Mouse (Mus musculus) layer of hippocampus, adult 2 months (tissue): ENCODE measurements around the gene Strn4. TPM values are rescaled to one million over a fixed set of nuclear protein-coding genes. Genes with fewer than 3 reads are reported as not detected.

Source experiments
- DNase-seq, 2 experiments: peaks; one replicate each; pipeline ENCODE4 v3.0.0; 2022; ENCODE audit warnings: low spot score in 2 of 2
- H3K27ac ChIP-seq: fragments of 200-600 bp; 2 replicates; pipeline ENCODE4 v1.8.1; 2022
- H3K4me3 ChIP-seq: fragments of 200-600 bp; 2 replicates; pipeline ENCODE4 v1.8.1; 2022; ENCODE audit warnings: mild to moderate bottlenecking
- CTCF ChIP-seq: fragments of 200-600 bp; conservative IDR thresholded peaks from 2 replicates; pipeline ENCODE4 v1.8.1; 2022; ENCODE audit warnings: antibody characterized with exemption, mild to moderate bottlenecking, moderate library complexity
- total RNA-seq, 2 experiments: library from RNA; stranded (reverse); gene quantifications; 2 replicates each; pipeline ENCODE4 v1.2.3; 2021

Gene Strn4
- total RNA-seq, 2 experiments from 2014 or later = 286 to 314 TPM

DNA sequence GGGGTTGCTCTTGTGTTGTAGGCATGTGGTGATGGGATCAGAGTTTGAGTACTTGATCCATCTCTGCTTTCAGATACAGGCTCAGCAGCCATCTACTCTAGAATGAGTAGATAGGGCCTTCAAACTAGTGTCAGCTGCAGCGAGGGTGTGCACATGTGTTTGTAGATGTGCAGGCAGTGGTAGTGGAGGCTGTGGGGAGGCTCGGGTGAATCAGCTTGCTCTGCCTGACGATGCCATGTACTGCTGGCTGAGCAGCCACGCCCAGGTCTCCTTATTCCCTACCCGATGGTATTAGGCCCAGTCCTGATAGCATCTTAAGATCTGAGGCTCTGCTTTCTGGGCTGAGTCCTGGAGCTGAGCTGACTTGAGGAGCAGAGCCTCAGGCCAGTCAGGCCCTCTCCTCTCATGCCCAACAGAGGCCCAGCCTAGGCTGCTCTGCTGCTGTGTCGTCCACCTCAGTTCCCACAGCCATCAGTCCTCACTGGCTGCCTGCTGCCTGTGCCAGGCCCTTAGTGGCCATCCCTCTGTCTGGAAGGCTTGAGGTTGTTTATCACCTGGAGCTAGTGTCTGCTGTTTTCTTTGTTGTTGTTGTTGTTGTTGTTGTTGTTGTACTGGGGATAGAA, 23.2 kb downstream of the Strn4 start:
- DNase-seq = no peak
- no peak for TF ChIP-seq CTCF
- Histone ChIP-seq H3K27ac (peak overlapping the region; percentile 51), H3K4me3 (no peak overlapping the region)

DNA sequence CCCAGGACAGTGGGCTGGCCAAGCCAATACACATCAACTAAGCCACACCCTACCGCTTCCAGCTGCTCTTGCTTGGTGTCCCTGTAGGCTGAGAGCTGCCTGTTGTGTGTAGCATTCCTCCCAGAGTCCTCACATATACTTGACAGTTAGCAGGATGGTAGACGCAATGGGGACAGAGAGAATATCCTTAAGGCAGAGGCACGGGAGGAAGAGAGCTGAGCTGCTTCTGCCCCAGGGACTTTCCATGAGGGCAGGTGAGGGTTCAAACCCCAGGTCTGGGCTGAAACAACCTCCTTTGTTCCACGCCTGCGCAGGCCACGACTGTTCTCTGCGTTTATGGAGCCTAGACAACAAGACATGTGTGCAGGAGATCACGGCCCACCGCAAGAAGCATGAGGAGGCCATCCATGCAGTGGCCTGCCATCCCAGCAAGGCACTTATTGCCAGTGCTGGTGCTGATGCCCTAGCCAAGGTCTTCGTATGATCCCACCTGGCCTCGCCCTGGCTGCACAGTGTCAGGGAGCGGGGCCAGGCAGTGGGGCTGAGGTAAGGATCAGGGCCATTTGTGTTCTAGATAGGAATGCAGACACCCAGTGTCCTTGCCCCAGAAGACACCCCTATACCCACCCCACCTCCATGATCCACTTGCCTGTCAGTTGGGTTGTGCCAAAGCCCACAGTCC, 23.9 kb downstream of the Strn4 start:
- no peak for DNase-seq
- peak overlapping the region; percentile 51; the same call in 1 of the 2 replicates for H3K27ac ChIP-seq
- no peak for TF ChIP-seq CTCF
- H3K4me3 ChIP-seq = no peak overlapping the region

DNA sequence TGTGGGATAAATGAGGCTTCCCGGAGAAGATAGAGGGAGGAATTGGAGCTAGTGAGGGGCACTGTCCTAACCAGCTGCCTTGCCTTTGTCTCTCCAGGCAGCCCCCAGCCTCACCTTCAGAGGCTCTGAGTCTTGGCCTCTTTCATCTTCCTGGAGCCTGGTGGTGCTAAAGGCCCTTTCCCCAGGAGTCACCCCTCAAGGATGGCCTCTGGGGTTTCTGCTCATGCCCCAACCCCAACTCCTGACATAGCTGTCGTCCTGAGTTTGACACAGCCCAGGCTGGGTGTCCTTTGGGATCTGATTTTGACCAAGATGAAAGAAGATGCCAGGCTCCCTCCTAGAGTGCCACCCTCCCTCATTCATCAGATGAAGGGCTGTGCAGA, 24.4 kb downstream of the Strn4 start:
- H3K4me3 ChIP-seq = no peak overlapping the region
- H3K27ac ChIP-seq = 0 out of 2 replicates have a peak overlapping the region, but pooled peaks have one; percentile 21
- TF ChIP-seq CTCF = no peak
- DNase-seq = no peak

DNA sequence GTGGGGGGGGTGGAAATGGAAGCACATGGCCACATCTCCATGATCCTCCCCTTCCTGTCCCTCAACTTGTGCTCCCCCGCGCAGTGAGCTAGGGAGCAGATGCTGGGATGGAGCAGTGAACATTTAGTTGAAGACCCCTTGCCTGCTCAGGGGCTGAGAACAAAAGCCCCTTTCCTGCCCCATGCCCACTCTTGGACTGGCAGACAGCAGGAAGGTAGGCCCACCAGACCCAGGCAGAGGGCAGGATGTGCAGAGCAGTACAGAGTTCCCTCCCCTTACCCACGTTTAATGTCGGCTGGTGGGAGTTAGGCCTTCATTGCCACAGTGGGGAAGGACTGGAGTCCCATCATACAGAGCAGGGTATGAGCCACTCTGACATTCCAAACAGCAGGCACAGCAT, 25.4 kb downstream of the Strn4 start:
- Histone ChIP-seq H3K27ac (peak overlapping the region; percentile 21; the same call in 1 of the 2 replicates), H3K4me3 (no peak overlapping the region)
- DNase-seq = no peak
- no peak for TF ChIP-seq CTCF

DNA sequence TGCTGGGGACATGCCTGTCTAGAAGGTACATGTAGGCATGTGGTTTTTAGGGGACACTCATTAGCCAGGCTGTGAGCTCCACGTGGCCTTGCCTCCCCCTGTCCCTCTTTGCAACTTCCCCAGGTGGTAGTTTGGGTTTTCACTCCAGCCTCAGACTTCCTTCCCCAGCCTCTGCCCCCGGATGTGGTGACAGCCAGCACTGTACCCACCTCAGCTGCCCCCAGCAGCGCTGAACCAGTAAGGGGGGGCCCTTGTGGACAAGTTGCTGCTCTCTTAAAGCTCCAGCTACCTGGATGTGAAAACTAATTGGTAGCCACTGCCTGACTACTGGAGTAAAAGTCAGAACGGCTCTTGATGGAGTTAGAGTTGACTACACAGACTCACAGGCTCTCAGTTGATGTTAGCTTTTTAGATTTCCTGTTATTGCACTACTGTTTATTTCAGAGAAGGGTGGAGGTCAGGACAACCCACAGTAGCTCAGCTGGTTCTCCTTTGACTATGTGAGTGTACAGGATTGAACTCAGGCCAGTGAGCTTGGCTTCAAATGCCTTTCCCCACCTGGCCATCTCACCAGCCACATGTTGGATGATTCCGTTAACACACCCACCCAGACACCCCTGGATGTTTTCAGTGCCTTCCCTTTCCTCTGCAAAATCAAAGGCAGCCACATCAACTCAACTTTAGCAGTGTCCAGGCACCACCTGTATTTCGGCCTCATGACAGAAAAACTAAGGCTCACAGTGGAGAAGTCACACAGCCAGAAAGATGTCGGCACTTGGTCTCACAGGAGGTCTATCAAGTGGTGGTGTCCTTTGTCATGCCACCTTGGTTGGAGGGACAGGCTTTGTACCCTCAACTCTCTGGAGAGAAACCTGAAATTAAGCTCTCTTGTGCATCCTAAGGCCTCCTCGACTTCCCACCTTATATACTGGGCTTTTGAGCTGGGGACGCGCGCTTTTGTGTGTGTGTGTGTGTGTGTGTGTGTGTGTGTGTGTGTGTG, 26.2 kb downstream of the Strn4 start:
- Histone ChIP-seq H3K27ac (peak overlapping the region; percentile 57; the same call in 1 of the 2 replicates), H3K4me3 (no peak overlapping the region)
- no peak for DNase-seq
- no peak for TF ChIP-seq CTCF

DNA sequence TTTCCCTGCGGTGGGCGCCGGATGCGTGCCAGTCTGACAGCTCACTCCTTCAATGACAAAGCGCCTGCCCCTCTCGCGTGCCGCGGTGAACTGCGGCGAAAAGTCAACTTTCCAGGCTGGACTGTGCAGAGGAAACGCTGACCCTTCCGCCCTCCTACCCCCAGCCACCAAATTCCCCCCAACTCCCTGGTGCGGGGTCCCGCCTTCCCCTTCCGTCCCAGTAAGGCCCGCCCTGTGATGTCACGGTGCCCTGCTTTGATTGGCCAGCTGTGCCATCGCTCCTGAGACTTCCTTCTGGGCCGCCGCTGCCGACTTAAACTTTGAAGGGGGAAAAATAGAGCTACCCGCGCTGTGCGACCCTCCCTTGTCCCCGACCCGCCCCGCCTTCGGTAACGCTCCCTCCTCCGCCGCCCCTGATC, 27.0 kb downstream of the Strn4 start, which contains the start of gene Prkd2:
TSS of gene Prkd2 (plus strand) at position 258 of the 419 bp plus-strand sequence.
- no peak for TF ChIP-seq CTCF

DNA sequence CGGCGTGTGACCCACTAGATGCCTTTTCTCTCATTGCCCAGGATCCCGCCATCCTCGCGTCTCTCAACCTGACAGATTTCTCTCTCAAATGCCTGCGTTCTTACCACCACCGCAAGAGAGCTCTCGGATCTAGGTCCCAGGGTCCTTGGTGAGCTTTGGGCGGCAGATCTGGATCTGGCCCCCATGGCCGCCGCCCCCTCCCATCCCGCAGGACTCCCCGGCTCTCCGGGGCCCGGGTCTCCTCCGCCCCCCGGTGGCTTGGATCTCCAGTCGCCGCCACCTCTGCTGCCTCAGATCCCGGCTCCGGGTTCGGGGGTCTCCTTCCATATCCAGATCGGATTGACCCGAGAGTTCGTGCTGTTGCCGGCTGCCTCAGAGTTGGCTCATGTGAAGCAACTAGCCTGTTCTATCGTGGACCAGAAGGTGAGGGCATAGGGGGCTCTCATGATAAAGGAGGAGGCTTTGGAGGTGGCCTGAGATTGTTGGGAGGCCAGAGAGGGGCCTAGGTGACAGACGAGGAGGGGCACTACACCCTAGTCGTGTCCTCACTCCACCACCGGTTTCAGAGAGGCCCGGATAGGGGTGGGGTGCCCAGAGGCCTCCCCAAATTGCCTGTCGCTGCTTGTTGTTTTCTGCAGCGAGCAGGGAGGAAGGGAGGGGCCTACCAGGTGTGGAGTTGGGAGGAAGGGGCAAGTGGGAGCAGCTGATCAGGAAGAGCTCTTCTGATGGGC, 27.9 kb downstream of the Strn4 start:
- Histone ChIP-seq H3K27ac (peak overlapping the region; percentile 87), H3K4me3 (peak overlapping the region; percentile 54)
- TF ChIP-seq CTCF = no peak
- DNase-seq = no peak

More for the DNA sequence above, 27.0 kb downstream of the Strn4 start, which contains the start of gene Prkd2:
- H3K27ac ChIP-seq = peak within 1 kb of the TSS; percentile 87
- peak; percentile 87 for DNase-seq
- H3K4me3 ChIP-seq = peak within 1 kb of the TSS; percentile 54

DNA sequence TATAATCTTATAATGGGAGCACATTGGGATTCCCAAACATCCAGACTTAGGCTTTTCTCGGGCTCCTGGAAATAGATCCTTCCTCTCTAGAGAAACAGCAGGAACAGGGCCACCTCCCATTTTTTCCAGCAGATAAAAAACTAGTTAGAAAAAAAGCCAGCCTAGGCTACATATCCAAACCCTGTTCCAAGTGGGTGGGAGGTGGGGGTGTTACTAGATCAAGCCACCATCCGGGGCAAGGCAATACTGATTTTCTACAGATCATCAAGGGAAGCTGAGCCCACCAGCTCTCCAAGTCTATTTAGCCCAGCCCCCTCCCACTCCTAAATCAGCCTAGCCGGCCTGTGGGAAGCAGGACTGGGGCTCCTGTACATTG, 29.0 kb downstream of the Strn4 start:
- no peak for DNase-seq
- no peak for TF ChIP-seq CTCF
- H3K4me3 ChIP-seq = peak overlapping the region; percentile 54
- peak overlapping the region; percentile 87 for H3K27ac ChIP-seq

DNA sequence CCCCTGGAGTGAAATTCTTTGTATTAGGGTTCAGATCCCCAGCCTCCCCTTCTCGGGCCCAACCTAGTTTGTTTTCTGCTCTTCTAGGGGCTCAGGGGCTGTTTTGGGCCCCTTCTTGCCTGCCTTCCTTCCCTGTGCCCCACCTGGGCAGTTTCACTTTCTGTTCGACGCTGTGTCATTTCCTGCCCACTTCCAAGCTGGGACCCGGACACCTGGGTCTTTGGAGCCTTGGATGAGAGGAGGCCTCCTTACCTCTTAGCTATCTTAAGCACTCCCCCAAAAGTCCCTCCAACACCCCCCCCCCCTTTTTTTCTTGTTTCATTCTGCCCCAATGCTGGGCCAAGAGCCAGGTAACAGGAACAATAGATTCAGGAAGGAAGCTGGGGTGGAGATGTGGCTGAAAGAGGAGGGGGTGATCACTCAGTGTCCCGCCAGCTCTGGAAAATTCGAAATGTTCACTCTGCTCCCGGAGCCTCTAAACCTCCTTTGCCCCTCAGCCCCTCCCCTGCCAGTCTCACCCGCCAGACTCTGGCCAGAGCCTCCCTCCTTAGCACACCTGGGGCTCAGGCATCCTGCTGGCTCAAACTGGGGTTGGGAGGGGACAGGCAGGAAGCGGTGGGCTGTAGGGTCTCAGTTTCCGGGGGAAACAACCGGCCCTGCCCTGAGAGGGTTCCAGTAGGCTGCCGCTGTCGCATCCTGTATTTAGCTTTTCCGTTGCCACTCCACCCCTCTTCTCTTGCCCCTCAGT, 29.6 kb downstream of the Strn4 start:
- peak overlapping the region; percentile 87 for H3K27ac ChIP-seq
- peak overlapping the region; percentile 54 for H3K4me3 ChIP-seq
- DNase-seq = no peak
- TF ChIP-seq CTCF = no peak

DNA sequence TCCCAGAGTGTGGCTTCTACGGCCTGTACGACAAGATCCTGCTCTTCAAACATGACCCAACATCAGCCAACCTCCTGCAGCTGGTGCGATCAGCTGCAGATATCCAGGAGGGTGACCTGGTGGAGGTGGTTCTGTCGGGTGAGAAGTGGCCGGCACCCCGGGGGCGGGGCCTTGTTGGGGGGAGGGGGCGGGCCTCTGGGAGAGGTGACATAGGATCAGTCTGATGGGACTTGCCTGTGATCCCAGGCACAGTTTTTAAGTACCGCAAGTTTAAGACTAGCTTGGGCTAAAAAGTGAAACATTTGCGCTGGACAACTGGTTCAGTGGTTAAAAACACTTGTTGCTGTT, 30.1 kb downstream of the Strn4 start:
- Histone ChIP-seq H3K4me3 (peak overlapping the region; percentile 26), H3K27ac (peak overlapping the region; percentile 74)
- no peak for DNase-seq
- TF ChIP-seq CTCF = no peak

DNA sequence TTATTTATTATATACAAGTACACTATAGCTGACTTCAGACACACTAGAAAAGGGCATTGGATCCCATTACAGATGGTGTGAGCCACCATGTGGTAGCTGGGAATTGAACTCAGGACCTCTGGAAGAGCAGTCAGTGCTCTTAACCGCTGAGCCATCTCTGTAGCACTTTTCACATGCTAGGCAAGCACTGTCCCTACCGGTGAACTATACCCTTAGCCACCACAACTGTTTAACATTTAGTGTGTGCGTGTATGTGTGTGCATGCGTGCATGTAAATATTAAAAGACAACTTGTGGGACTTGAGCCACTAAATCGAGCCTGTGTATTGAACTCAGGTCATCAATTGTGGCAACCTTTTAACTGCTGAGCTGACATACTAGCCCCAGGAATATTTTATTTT, 31.1 kb downstream of the Strn4 start:
- DNase-seq = no peak
- TF ChIP-seq CTCF = no peak
- Histone ChIP-seq H3K4me3 (no peak overlapping the region), H3K27ac (no peak overlapping the region)

DNA sequence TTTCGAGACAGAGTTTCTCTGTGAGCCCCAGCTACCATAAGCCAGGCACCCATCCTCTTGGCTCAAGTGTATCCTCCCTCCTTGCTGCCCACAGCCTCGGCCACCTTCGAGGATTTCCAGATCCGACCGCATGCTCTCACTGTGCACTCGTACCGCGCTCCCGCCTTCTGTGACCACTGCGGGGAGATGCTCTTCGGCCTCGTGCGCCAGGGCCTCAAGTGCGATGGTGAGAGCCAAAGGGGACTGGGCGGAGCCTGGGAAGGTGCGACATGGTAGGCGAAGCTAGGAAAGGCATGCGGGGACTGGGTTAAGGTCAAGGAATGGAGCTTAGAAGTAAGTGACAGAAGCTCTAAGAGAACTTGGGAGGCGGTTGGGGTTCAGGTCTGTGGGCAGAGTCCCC, 31.8 kb downstream of the Strn4 start:
- TF ChIP-seq CTCF = no peak
- no peak overlapping the region for H3K4me3 ChIP-seq
- no peak overlapping the region for H3K27ac ChIP-seq
- DNase-seq = no peak
